Mouse (Mus musculus): ENCODE measurements at regions not wholly inside any gene's neighbourhood (a gene's known extent, or its start where the extent isn't known, plus 50 kb on each side); places are given as distances from the start of the nearest gene placed in this dataset.

- H3K4me1 ChIP-seq: peaks cover 6% of the 10 kb centered on the region; the same call in 1 of the 2 replicates
- no peaks in the 10 kb centered on the region for H3K9me3 ChIP-seq
- H3K27ac ChIP-seq: no peak overlapping the region
- no peak overlapping the region for H3K4me2 ChIP-seq
- peak; percentile 36; the same call in 1 of the 2 replicates for ATAC-seq (ENCODE audit: borderline replicate concordance, extremely low read depth, low FRiP score, low TSS enrichment)
- no peak overlapping the region for H3K9ac ChIP-seq
- WGBS: 44% methylated on average over 3 of the region's 3 CpGs
- H3K27me3 ChIP-seq: 0 out of 2 replicates have a peak, but pooled peaks cover 4% of the 10 kb centered on the region
- no peak overlapping the region for H3K4me3 ChIP-seq
- H3K36me3 ChIP-seq: no peaks in the 10 kb centered on the region
Observed at GRCm38 (mm10) chr14:72200307-72200706, 291.3 kb downstream of the Gm9195 start.

DNA sequence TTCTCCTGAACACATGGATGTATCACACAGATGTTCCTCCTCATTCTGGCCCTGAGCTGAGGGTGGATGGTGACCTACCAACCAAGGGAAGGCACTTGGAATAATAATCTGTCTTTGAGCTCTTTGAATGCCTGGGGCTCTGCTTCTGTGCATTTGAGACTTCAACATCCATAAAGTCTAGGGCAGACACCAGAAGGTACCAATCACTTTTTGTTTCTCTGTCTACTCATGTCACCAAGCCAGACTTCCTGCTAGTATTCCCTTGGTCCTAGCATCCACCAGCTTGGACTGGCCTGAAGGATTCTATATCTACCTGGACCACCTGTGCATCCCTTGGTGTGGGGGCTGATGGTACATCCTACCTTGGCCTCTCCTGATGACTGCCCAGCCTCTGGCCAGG lies 291.7 kb downstream of the Gm9195 start:
- ATAC-seq (ENCODE audit: borderline replicate concordance, extremely low read depth, low FRiP score, low TSS enrichment): peak; percentile 17; the same call in 1 of the 2 replicates
- Histone ChIP-seq H3K9ac (no peak overlapping the region), H3K36me3 (no peaks in the 10 kb centered on the region), H3K4me1 (peaks cover 6% of the 10 kb centered on the region; the same call in 1 of the 2 replicates), H3K27me3 (0 out of 2 replicates have a peak, but pooled peaks cover 5% of the 10 kb centered on the region), H3K27ac (no peak overlapping the region), H3K9me3 (no peaks in the 10 kb centered on the region), H3K4me3 (no peak overlapping the region), H3K4me2 (no peak overlapping the region)

DNA sequence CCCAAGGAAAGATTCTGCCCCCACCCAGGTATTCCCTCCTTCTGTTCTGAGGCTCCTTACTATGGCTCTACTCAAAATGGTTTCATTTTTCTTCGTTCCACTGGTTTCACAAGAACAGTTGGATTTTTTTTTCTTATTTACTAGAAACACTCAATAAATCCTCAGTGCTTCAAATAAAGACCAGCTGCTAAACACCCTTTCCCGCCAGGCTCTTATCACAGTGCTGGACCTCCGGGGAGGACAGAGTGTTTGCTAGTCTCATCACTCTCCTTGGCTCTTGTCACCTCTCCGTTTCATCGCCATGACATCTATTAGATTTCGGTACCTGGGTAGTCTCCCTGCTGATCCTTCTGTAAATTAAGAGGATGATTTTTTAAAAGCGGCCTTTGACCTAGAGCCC lies 293.7 kb downstream of the Gm9195 start:
- no peaks in the 10 kb centered on the region for H3K36me3 ChIP-seq
- no peaks in the 10 kb centered on the region for H3K9me3 ChIP-seq
- ATAC-seq (ENCODE audit: borderline replicate concordance, extremely low read depth, low FRiP score, low TSS enrichment): peak; percentile 74; the same call in 1 of the 2 replicates
- H3K4me3 ChIP-seq: no peak overlapping the region
- no peak overlapping the region for H3K9ac ChIP-seq
- H3K27ac ChIP-seq: no peak overlapping the region
- 19% methylated on average over 7 of the region's 7 CpGs for WGBS
- H3K4me1 ChIP-seq: peaks cover 6% of the 10 kb centered on the region; the same call in 1 of the 2 replicates
- H3K4me2 ChIP-seq: peak overlapping the region; percentile 22; the same call in 1 of the 2 replicates
- H3K27me3 ChIP-seq: 0 out of 2 replicates have a peak, but pooled peaks cover 5% of the 10 kb centered on the region

GRCm38 (mm10) chr14:72187329-72187984 lies 304.2 kb downstream of the Gm9195 start:
- 25% methylated on average over 5 of the region's 5 CpGs for WGBS
- no peak for ATAC-seq (ENCODE audit: borderline replicate concordance, extremely low read depth, low FRiP score, low TSS enrichment)
- Histone ChIP-seq H3K27ac (no peak overlapping the region), H3K4me3 (no peak overlapping the region), H3K4me1 (no peaks in the 10 kb centered on the region), H3K4me2 (no peak overlapping the region), H3K36me3 (no peaks in the 10 kb centered on the region), H3K27me3 (no peaks in the 10 kb centered on the region), H3K9ac (no peak overlapping the region), H3K9me3 (no peaks in the 10 kb centered on the region)

- Histone ChIP-seq H3K4me3 (no peak overlapping the region), H3K36me3 (no peaks in the 10 kb centered on the region), H3K27ac (no peak overlapping the region), H3K27me3 (no peaks in the 10 kb centered on the region), H3K9ac (no peak overlapping the region), H3K4me1 (no peaks in the 10 kb centered on the region), H3K9me3 (no peaks in the 10 kb centered on the region), H3K4me2 (no peak overlapping the region)
- WGBS: 88% methylated on average over 1 of the region's 1 CpGs
- ATAC-seq (ENCODE audit: borderline replicate concordance, extremely low read depth, low FRiP score, low TSS enrichment): no peak
Observed at GRCm38 (mm10) chr14:72175751-72176150, 315.9 kb downstream of the Gm9195 start.

DNA sequence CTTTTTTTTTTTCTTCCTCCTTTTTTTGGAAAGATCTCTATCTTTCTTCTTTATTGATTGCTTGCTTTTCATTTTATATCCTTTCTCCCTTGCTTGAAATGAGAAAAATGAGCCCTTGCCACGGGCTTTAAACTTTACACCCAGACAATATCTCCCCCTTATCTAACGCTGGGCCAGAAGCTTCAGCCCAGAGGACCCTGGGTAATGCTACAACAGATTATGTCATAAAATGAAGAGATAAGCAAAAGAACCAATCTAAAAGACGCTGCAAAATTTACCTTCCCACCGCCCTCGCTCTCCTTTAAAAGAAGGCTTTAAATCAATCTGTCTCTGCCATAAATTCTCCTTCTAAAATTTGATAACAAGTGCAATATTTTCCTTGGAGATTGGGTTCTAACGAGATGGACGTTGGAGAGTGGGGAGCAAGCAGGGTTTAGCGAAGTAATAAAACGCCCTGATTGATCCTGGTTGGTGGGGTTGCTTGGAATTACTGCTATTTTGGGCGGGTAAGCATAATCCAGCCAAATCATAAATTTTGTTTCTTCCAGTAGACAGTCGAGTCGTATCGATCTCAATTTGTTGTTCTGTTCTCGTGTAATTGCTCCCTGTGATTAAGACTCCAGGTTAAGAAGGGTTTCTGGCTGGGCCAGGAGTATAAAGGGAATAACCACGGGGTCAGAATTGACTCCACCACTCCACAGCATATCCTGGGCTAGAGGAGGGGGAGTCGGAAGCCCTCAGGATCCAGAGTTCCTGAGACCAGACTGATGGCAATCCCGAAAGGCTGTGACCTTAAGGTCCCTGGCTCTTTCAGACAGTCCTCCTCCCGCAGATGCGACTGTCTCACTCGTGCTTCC lies 318.9 kb downstream of the Gm9195 start:
- Histone ChIP-seq H3K4me3 (no peak overlapping the region), H3K36me3 (no peaks in the 10 kb centered on the region), H3K4me1 (no peaks in the 10 kb centered on the region), H3K9ac (no peak overlapping the region), H3K4me2 (no peak overlapping the region), H3K27ac (no peak overlapping the region), H3K9me3 (no peaks in the 10 kb centered on the region), H3K27me3 (no peaks in the 10 kb centered on the region)
- no peak for ATAC-seq (ENCODE audit: borderline replicate concordance, extremely low read depth, low FRiP score, low TSS enrichment)
- WGBS: 69% methylated on average over 20 of the region's 20 CpGs

DNA sequence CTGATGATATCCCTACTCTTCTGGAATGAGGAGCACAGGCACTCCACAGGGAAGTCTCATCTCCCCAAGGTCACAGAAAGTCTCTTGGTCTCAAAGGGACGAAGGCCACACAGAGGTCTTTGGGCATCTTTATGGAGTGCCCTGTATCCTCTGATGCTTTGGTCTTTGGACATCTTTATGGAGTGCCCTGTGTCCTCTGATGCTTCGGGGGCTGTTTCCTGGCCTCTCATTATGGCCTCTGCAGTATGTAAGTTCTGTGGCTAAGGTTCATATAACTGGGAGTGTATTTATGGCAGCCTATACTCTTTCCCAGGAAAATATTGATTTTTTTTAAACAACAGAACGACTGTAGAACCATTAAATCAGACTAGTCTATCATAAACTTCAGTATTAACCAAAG lies 319.9 kb downstream of the Gm9195 start:
- Histone ChIP-seq H3K27ac (no peak overlapping the region), H3K4me3 (no peak overlapping the region), H3K36me3 (no peaks in the 10 kb centered on the region), H3K9ac (no peak overlapping the region), H3K4me1 (no peaks in the 10 kb centered on the region), H3K9me3 (no peaks in the 10 kb centered on the region), H3K4me2 (no peak overlapping the region), H3K27me3 (no peaks in the 10 kb centered on the region)
- 75% methylated on average over 3 of the region's 3 CpGs for WGBS
- ATAC-seq (ENCODE audit: borderline replicate concordance, extremely low read depth, low FRiP score, low TSS enrichment): no peak

DNA sequence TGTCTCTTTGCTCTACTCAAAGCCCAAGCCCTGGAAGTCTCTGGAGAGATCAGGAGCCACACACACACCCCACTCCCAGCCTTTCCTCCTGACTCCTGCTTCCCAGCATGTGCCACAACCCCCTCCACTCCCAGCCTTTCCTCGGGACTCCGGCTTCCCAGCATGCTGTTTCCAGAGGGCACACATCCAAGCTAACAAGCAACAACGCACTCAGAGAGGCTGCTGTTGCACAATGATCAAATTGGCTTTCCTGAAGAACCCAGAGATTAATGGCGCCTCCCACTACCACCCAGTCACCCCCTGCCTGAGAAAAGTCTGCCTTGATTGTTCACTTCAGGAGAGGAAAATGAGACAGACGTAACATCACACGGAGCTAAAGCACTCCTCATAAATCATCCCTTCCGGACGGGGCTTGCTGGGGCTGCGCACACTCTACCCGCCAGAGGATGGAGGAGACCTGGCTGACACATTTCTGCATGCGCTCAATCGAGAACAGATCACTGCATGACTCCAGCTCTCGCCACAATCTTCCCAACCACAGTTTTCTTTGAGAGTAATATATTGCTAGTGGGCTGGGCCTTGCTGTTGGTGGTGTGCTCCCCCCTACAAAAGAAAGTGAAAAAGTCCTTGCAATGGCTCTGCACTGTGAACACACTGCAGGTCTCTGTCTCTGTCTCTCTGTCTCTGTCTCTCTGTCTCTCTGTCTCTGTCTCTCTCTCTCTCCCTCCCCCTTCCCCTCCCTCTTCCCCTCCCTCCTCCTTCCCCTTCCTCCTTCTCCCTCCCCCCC lies 332.9 kb downstream of the Gm9195 start:
- H3K36me3 ChIP-seq: no peaks in the 10 kb centered on the region
- H3K4me2 ChIP-seq: peak overlapping the region; percentile 32
- H3K9ac ChIP-seq: no peak overlapping the region
- no peaks in the 10 kb centered on the region for H3K9me3 ChIP-seq
- 21% methylated on average over 13 of the region's 13 CpGs for WGBS
- peak; percentile 87 for ATAC-seq (ENCODE audit: borderline replicate concordance, extremely low read depth, low FRiP score, low TSS enrichment)
- H3K4me3 ChIP-seq: 0 out of 2 replicates have a peak overlapping the region, but pooled peaks have one; percentile 0
- no peaks in the 10 kb centered on the region for H3K27me3 ChIP-seq
- peaks cover 4% of the 10 kb centered on the region; the same call in 1 of the 2 replicates for H3K4me1 ChIP-seq
- peak overlapping the region; percentile 19; the same call in 1 of the 2 replicates for H3K27ac ChIP-seq

GRCm38 (mm10) chr14:72155197-72155907 lies 336.3 kb downstream of the Gm9195 start:
- Histone ChIP-seq H3K4me2 (no peak overlapping the region), H3K4me3 (no peak overlapping the region), H3K9me3 (no peaks in the 10 kb centered on the region), H3K4me1 (peaks cover 4% of the 10 kb centered on the region; the same call in 1 of the 2 replicates), H3K27ac (no peak overlapping the region), H3K36me3 (no peaks in the 10 kb centered on the region), H3K9ac (no peak overlapping the region), H3K27me3 (no peaks in the 10 kb centered on the region)
- ATAC-seq (ENCODE audit: borderline replicate concordance, extremely low read depth, low FRiP score, low TSS enrichment): no peak
- 24% methylated on average over 11 of the region's 11 CpGs for WGBS

DNA sequence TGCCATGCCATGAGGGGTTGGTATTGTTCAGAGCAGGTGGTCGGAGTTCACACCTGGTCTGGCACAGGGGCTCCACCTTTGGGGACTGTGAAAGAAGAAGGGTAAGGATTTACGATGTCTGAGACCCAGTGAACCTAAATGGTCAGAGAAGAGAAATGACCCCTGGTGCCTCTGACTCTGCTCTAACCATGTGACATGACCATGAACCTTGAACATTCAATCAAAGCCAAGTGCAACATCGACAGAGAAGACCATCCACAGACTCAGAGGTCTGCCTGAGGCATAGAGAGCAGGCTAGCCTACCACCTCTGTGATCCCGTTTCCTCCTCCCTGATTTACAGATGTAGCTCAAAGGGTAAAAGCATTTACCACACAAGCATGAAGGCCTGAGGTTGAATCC lies 340.0 kb downstream of the Gm9195 start:
- Histone ChIP-seq H3K27ac (no peak overlapping the region), H3K9ac (no peak overlapping the region), H3K27me3 (no peaks in the 10 kb centered on the region), H3K4me3 (no peak overlapping the region), H3K9me3 (no peaks in the 10 kb centered on the region), H3K36me3 (no peaks in the 10 kb centered on the region), H3K4me2 (no peak overlapping the region), H3K4me1 (no peaks in the 10 kb centered on the region)
- 66% methylated on average over 4 of the region's 4 CpGs for WGBS
- ATAC-seq (ENCODE audit: borderline replicate concordance, extremely low read depth, low FRiP score, low TSS enrichment): no peak

- H3K4me1 ChIP-seq: no peaks in the 10 kb centered on the region
- 8% methylated on average over 4 of the region's 4 CpGs for WGBS
- H3K36me3 ChIP-seq: no peaks in the 10 kb centered on the region
- no peaks in the 10 kb centered on the region for H3K9me3 ChIP-seq
- H3K27me3 ChIP-seq: no peaks in the 10 kb centered on the region
- H3K27ac ChIP-seq: no peak overlapping the region
- no peak for ATAC-seq (ENCODE audit: borderline replicate concordance, extremely low read depth, low FRiP score, low TSS enrichment)
- H3K4me3 ChIP-seq: no peak overlapping the region
- no peak overlapping the region for H3K9ac ChIP-seq
- H3K4me2 ChIP-seq: no peak overlapping the region
Observed at GRCm38 (mm10) chr14:72149463-72149862, 342.2 kb downstream of the Gm9195 start.
